Comparison of ENCODE assay signal across 28 mouse cellular contexts in the genomic region with DNA sequence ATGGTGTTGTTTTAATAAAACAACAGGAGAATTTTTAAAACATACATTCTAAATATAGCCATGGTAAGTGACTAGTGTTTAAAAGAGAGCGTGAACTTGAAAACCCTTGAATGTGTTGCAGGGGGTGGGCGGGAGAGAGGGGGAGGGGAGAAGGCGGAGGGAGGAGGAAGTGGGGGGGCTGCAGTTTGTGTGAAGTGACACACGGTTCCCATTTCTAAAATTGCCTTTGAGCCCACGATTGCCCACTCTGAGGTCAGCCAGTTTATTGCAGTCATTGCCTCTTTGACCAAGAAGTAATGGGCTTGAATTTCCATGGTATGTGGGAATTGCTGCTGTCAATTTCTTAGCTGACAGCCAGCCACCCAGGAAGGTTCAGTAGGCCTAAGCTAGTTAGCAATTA. TPM values are rescaled to one million over a fixed set of nuclear protein-coding genes. Genes with fewer than 3 reads are reported as not detected.
DNase-seq lines count a peak whose midpoint lies in the region; ATAC-seq and TF ChIP-seq lines count a peak whose summit lies in the region.
"Had no signal": no experiment of that assay in that cellular context is flagged by ENCODE, and none has a peak within 500 bp of the region (broad histone marks: within the 10 kb centered on the region; RNA-seq: fewer than 3 reads in every experiment).

No protein-coding gene starts in this region.

- no peak for ATAC-seq in limb, embryonic 12.5 days (ENCODE audit: insufficient number of reproducible peaks, insufficient read depth, low FRiP score, low TSS enrichment, low read depth)
- ATAC-seq in granulocyte monocyte progenitor cell, adult 5-6 weeks (replicated peaks; ENCODE audit: poor library complexity, severe bottlenecking), result peak; percentile 27; the same call in 1 of the 2 replicates
- ATAC-seq: forebrain, embryonic 15.5 days; intestine, postnatal 0 days had no signal

- WGBS in limb, embryonic 12.5 days, result 27% methylated on average over 5 of the region's 5 CpGs
- 14% methylated on average over 5 of the region's 5 CpGs for WGBS in limb, embryonic 10.5 days
- WGBS in spleen, adult 2 months, result 10% methylated on average over 5 of the region's 5 CpGs

- H3K36me3 ChIP-seq in limb, embryonic 12.5 days, result no peaks in the 10 kb centered on the region
- H3K36me3 ChIP-seq in limb, embryonic 10.5 days, result no peaks in the 10 kb centered on the region
- H3K36me3 ChIP-seq in spleen, adult 2 months (ENCODE audit: control insufficient read depth, insufficient read depth, low read length), result no peaks in the 10 kb centered on the region; the same call in 1 of the 2 replicates
- H3K36me3 ChIP-seq: forebrain, embryonic 15.5 days; limb, embryonic 15.5 days; liver, embryonic 15.5 days; midbrain, embryonic 10.5 days had no signal

- H3K4me1 ChIP-seq in limb, embryonic 12.5 days (replicated peaks), result peaks cover 16% of the 10 kb centered on the region
- peaks cover 37% of the 10 kb centered on the region for H3K4me1 ChIP-seq in limb, embryonic 10.5 days
- H3K4me1 ChIP-seq in spleen, adult 2 months (ENCODE audit: control insufficient read depth, insufficient read depth, insufficient read length), result peaks cover 54% of the 10 kb centered on the region

- no peak overlapping the region for H3K27ac ChIP-seq in limb, embryonic 12.5 days
- H3K27ac ChIP-seq in limb, embryonic 10.5 days, result no peak overlapping the region
- H3K27ac ChIP-seq in spleen, adult 2 months (ENCODE audit: insufficient read depth, low read length), result peak overlapping the region; percentile 91
- H3K27ac ChIP-seq: forebrain, embryonic 15.5 days; heart, adult 2 months; limb, embryonic 15.5 days; liver, embryonic 15.5 days; midbrain, embryonic 10.5 days had no signal

- DNase-seq in limb, embryonic 10.5 days (ENCODE audit: low spot score), result no peak
- no peak for DNase-seq in spleen, adult 2 months (ENCODE audit: low read depth in 1 of 2, low spot score in 2 of 2)
- DNase-seq in spleen, postnatal 10 days (ENCODE audit: low spot score in 2 of 2), result no peak
- DNase-seq in thymus, postnatal 14 days, result peak; percentile 71
- DNase-seq in layer of hippocampus, adult 11-12 months (ENCODE audit: low spot score), result no peak
- DNase-seq: adrenal gland, adult 2 months; cerebellum, adult 11-12 months; gastrocnemius, postnatal 25 days; heart, postnatal 4 days; kidney, postnatal 25 days; lung, postnatal 10 days had no signal

- no peak for TF ChIP-seq POLR2A in spleen, adult 2 months (IDR thresholded peaks at IDR 0.05; ENCODE audit: low read depth, low read length)

- no peak overlapping the region for H3K4me3 ChIP-seq in limb, embryonic 12.5 days (replicated peaks)
- H3K4me3 ChIP-seq in limb, embryonic 10.5 days, result no peak overlapping the region
- no peak overlapping the region for H3K4me3 ChIP-seq in spleen, adult 2 months (ENCODE audit: extremely low read depth, insufficient read depth, insufficient read length)
- H3K4me3 ChIP-seq: forebrain, embryonic 15.5 days; heart, adult 2 months; limb, embryonic 15.5 days; liver, embryonic 15.5 days; midbrain, embryonic 10.5 days had no signal

- TF ChIP-seq CTCF in spleen, adult 2 months (IDR thresholded peaks at IDR 0.05; ENCODE audit: extremely low read depth, insufficient read depth, insufficient read length, insufficient replicate concordance), result no peak

- H3K9ac ChIP-seq in limb, embryonic 12.5 days (replicated peaks), result no peak overlapping the region
- H3K9ac ChIP-seq: forebrain, embryonic 15.5 days; limb, embryonic 15.5 days; liver, embryonic 15.5 days had no signal

- peaks cover 24% of the 10 kb centered on the region for H3K27me3 ChIP-seq in limb, embryonic 12.5 days
- peaks cover 42% of the 10 kb centered on the region for H3K27me3 ChIP-seq in limb, embryonic 10.5 days (ENCODE audit: low read depth, poor library complexity, severe bottlenecking)
- H3K27me3 ChIP-seq in spleen, adult 2 months (ENCODE audit: control insufficient read depth, insufficient read depth, low read length), result no peaks in the 10 kb centered on the region

- no peaks in the 10 kb centered on the region for H3K9me3 ChIP-seq in limb, embryonic 12.5 days
- H3K9me3 ChIP-seq in limb, embryonic 10.5 days (replicated peaks), result no peaks in the 10 kb centered on the region
- H3K9me3 ChIP-seq: forebrain, embryonic 15.5 days; limb, embryonic 15.5 days; liver, embryonic 15.5 days; midbrain, embryonic 10.5 days had no signal

- peak overlapping the region; percentile 3; the same call in 1 of the 2 replicates for H3K4me2 ChIP-seq in limb, embryonic 12.5 days
- H3K4me2 ChIP-seq: forebrain, embryonic 15.5 days; limb, embryonic 15.5 days; liver, embryonic 15.5 days had no signal

RNA-seq across cellular contexts. Expression of a gene that starts 41.5 kb away (rescaled TPM):
- 1.8 and 2.9 TPM in 2 replicates for polyA plus RNA-seq in limb, embryonic 12.5 days (2016; fragmentation: Nextera tagmentation; extraction: Ambion mirVana)
- 0.45 and 1.3 TPM in 2 replicates for polyA plus RNA-seq in limb, embryonic 10.5 days (2016; fragmentation: Nextera tagmentation; extraction: Ambion mirVana)
- polyA plus RNA-seq in spleen, adult 2 months (2012; rRNA removed), result 54.4 and 58.2 TPM in 2 replicates
- total RNA-seq in granulocyte monocyte progenitor cell, adult 5-6 weeks (2014; fragmentation: Nextera tagmentation), result not detected in 2 replicates
- total RNA-seq in granulocyte monocyte progenitor cell, adult 5-6 weeks (2017), result 0.21 TPM in 1 of 2 replicates, not detected in the other

RNA-seq across cellular contexts. Expression of a gene that starts 48.9 kb away (rescaled TPM):
- not detected in 2 replicates for polyA plus RNA-seq in limb, embryonic 12.5 days (2016; fragmentation: Nextera tagmentation; extraction: Ambion mirVana)
- polyA plus RNA-seq in limb, embryonic 10.5 days (2016; fragmentation: Nextera tagmentation; extraction: Ambion mirVana), result not detected in 2 replicates
- polyA plus RNA-seq in spleen, adult 2 months (2012; rRNA removed), result 0.05 TPM in 2 replicates
- total RNA-seq in granulocyte monocyte progenitor cell, adult 5-6 weeks (2014; fragmentation: Nextera tagmentation), result not detected in 2 replicates
- total RNA-seq in granulocyte monocyte progenitor cell, adult 5-6 weeks (2017), result not detected in 2 replicates
- total RNA-seq: adrenal gland, adult 2 months; adrenal gland, postnatal 4 days; gastrocnemius, postnatal 25 days; heart, adult 2 months; heart, postnatal 4 days; left cerebral cortex, adult 18-20 months; left cerebral cortex, postnatal 25 days; MEL had no signal
- polyA plus RNA-seq: adrenal gland, adult 2 months; cortical plate, adult 2 months; forebrain, embryonic 15.5 days; heart, adult 2 months; heart, embryonic 14.5 days; intestine, postnatal 0 days; kidney, embryonic 14.5 days; liver, embryonic 15.5 days; midbrain, embryonic 10.5 days; small intestine, adult 2 months; urinary bladder, adult 2 months had no signal

RNA-seq across cellular contexts. Expression of a gene that starts 57.7 kb away (rescaled TPM):
- polyA plus RNA-seq in limb, embryonic 12.5 days (2016; fragmentation: Nextera tagmentation; extraction: Ambion mirVana), result 1.3 and 1.4 TPM in 2 replicates
- polyA plus RNA-seq in limb, embryonic 10.5 days (2016; fragmentation: Nextera tagmentation; extraction: Ambion mirVana), result 0.98 and 1.2 TPM in 2 replicates
- polyA plus RNA-seq in spleen, adult 2 months (2012; rRNA removed), result 1.1 and 1.3 TPM in 2 replicates
- 0.30 and 1.0 TPM in 2 replicates for total RNA-seq in granulocyte monocyte progenitor cell, adult 5-6 weeks (2014; fragmentation: Nextera tagmentation)
- not detected in 2 replicates for total RNA-seq in granulocyte monocyte progenitor cell, adult 5-6 weeks (2017)
- total RNA-seq: heart, adult 2 months; MEL had no signal

Comparison
In these comparisons a context has a peak if more than half of its experiments do, and no peak if none do; other contexts are left out.
1. RNA of a gene that starts 41.5 kb away (polyA plus RNA-seq): 54.4 to 58.2 TPM in spleen, adult 2 months; 1.8 to 2.9 TPM in limb, embryonic 12.5 days and 0.45 to 1.3 TPM in limb, embryonic 10.5 days; every median in the first group is over 10 times any median in the second.